Mouse (Mus musculus) heart, postnatal 0 days (tissue): ENCODE results near the gene Ccl12. TPM values are rescaled to one million over a fixed set of nuclear protein-coding genes. Genes with fewer than 3 reads are reported as not detected.

Source experiments
- ATAC-seq: fragments of 200-750 bp; cut with Nextera tagmentation; 2 replicates; pipeline ENCODE4 v1.8.0; 2017; ENCODE audit warnings: low read depth, moderate number of reproducible peaks, moderate library complexity; ENCODE audit not compliant: insufficient read depth
- DNase-seq: peaks from one replicate; pipeline ENCODE4 v3.0.0-alpha.2; 2016; ENCODE audit warnings: low spot score
- H3K27ac ChIP-seq: fragments of 300-500 bp; sonication (generic); 2 replicates; pipeline ENCODE4 v1.5.1; 2014; ENCODE audit warnings: low read depth, mild to moderate bottlenecking
- H3K27me3 ChIP-seq: fragments of 300-500 bp; sonication (generic); 2 replicates; pipeline ENCODE4 v1.6.1; 2014; ENCODE audit warnings: low read length, mixed read lengths; ENCODE audit not compliant: control insufficient read depth, insufficient read depth
- H3K36me3 ChIP-seq: fragments of 300-500 bp; sonication (generic); replicated peaks from 2 replicates; pipeline ENCODE4 v1.6.1; 2014; ENCODE audit warnings: low read length, mixed read lengths; ENCODE audit not compliant: control insufficient read depth, insufficient read depth
- H3K4me1 ChIP-seq: fragments of 300-500 bp; sonication (generic); 2 replicates; pipeline ENCODE4 v1.6.1; 2014; ENCODE audit warnings: antibody characterized with exemption; ENCODE audit not compliant: control insufficient read depth, insufficient read depth
- H3K4me2 ChIP-seq: fragments of 300-500 bp; sonication (generic); 2 replicates; pipeline ENCODE4 v1.6.1; 2014; ENCODE audit warnings: low read depth, mild to moderate bottlenecking, low read length, moderate library complexity
- H3K4me3 ChIP-seq: fragments of 300-500 bp; sonication (generic); 2 replicates; pipeline ENCODE4 v1.5.1; 2014; ENCODE audit warnings: low read depth, low read length
- H3K9ac ChIP-seq: fragments of 300-500 bp; sonication (generic); replicated peaks from 2 replicates; pipeline ENCODE4 v1.6.1; 2014; ENCODE audit warnings: low read depth, low read length, mixed read lengths
- H3K9me3 ChIP-seq: fragments of 300-500 bp; sonication (generic); replicated peaks from 2 replicates; pipeline ENCODE4 v1.6.1; 2016; ENCODE audit warnings: low read length; ENCODE audit not compliant: control insufficient read depth
- CTCF ChIP-seq: IDR thresholded peaks from 2 replicates; pipeline ENCODE4 v1.5.1; 2016; ENCODE audit warnings: antibody characterized with exemption, control low read depth, low read depth
- EP300 ChIP-seq: IDR thresholded peaks from 2 replicates; pipeline ENCODE4 v1.6.1; 2016; ENCODE audit warnings: antibody characterized with exemption, low read depth
- WGBS: fragments of 180-500 bp; shearing (Covaris S2); extraction: QIAGEN DNeasy Blood & Tissue Kit; methylation state at CpG from one replicate; pipeline ENCODE4 v1.1.7; 2014; 5-methylcytosine and 5-hydroxymethylcytosine counted together
- polyA plus RNA-seq: library from polyadenylated mRNA; unstranded; fragments of >200 nt; fragmentation: Nextera tagmentation; extraction: Ambion mirVana; gene quantifications from 2 replicates; pipeline ENCODE4 v1.2.1, GENCODE M21; 2015
- total RNA-seq: library from RNA; depleted of rRNA; stranded (reverse); fragments of >200 nt; gene quantifications from 2 replicates; pipeline ENCODE4 v1.2.3, GENCODE M21; 2014; ENCODE audit warnings: low replicate concordance; rRNA removed

Ccl12 gene
- total and polyA plus RNA-seq, 2 experiments from 2014 or later = 3.2 TPM; not detected in 1

- ATAC-seq (no peak), DNase-seq (peak; percentile 9)
- Histone ChIP-seq H3K4me3 (no peak overlapping the region), H3K4me2 (no peak overlapping the region), H3K4me1 (no peaks in the 10 kb centered on the region), H3K36me3 (no peaks in the 10 kb centered on the region), H3K27me3 (no peaks in the 10 kb centered on the region), H3K9ac (no peak overlapping the region), H3K27ac (no peak overlapping the region), H3K9me3 (no peaks in the 10 kb centered on the region)
- 63% methylated on average over 7 of the region's 7 CpGs for WGBS
- TF ChIP-seq EP300 = no peak
- TF ChIP-seq CTCF = no peak
These were observed 37.9 kb downstream of the Ccl12 start for GRCm38 (mm10) chr11:82139492-82140094.

Other genes starting within 250 kb of the Ccl12 start
- gene 5530401A14Rik, start 241.2 kb upstream of the Ccl12 start, total RNA-seq = not detected in 2 replicates
- gene 5530401A14Rik, start 241.2 kb upstream of the Ccl12 start, polyA plus RNA-seq = not detected in 2 replicates
- not detected in 2 replicates for gene Asic2, start 133.4 kb upstream of the Ccl12 start, total RNA-seq
- gene Asic2, start 133.4 kb upstream of the Ccl12 start, polyA plus RNA-seq = not detected in 2 replicates
- gene Ccl2, start 66.3 kb upstream of the Ccl12 start, total RNA-seq = 7.2 and 11.7 TPM in 2 replicates
- gene Ccl2, start 66.3 kb upstream of the Ccl12 start, polyA plus RNA-seq = 8.0 and 11.5 TPM in 2 replicates
- gene Gm17268, start 63.3 kb upstream of the Ccl12 start, total RNA-seq = not detected in 2 replicates
- not detected in 2 replicates for gene Gm17268, start 63.3 kb upstream of the Ccl12 start, polyA plus RNA-seq
- gene Ccl7, start 56.1 kb upstream of the Ccl12 start, total RNA-seq = 0.53 and 7.3 TPM in 2 replicates
- gene Ccl7, start 56.1 kb upstream of the Ccl12 start, polyA plus RNA-seq = 2.8 and 3.2 TPM in 2 replicates
- gene Ccl11, start 44.0 kb upstream of the Ccl12 start, total RNA-seq = not detected in 2 replicates
- gene Ccl11, start 44.0 kb upstream of the Ccl12 start, polyA plus RNA-seq = 0.18 and 0.20 TPM in 2 replicates
- not detected in 2 replicates for gene Ccl8, start 13.3 kb downstream of the Ccl12 start, total RNA-seq
- gene Ccl8, start 13.3 kb downstream of the Ccl12 start, polyA plus RNA-seq = not detected in 2 replicates
- not detected in 2 replicates for gene Ccl1, start 203.8 kb downstream of the Ccl12 start, total RNA-seq
- not detected in 2 replicates for gene Ccl1, start 203.8 kb downstream of the Ccl12 start, polyA plus RNA-seq